Mouse (Mus musculus): ENCODE data around the gene Rabgap1l. TPM values are rescaled to one million over a fixed set of nuclear protein-coding genes. Genes with fewer than 3 reads are reported as not detected.
A peak's percentile ranks its signal among the peaks of the same experiment; 100 is the strongest.

Rabgap1l gene
- polyA plus RNA-seq, 1 experiment: 65.2 TPM

DNA sequence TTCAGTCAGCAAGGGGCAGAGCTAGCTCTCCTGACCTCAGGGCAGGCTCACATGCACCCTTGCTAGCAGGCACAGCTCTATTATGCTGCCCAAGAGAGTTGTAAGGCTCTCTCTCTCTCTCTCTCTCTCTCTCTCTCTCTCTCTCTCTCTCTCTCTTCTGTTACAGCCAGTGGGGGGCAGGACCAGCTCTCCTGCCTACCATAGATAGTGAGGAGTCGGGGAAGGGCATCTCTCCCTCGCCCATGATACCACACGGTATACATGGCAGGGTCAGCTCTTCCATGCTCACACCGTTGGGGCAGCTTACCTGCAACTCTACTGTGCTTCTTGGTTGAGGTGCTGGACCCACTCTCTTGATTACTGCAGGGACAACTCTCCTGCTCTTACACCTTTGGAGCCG is 21.2 kb upstream of the Rabgap1l start:
- H3K4me3 ChIP-seq (ENCODE audit: insufficient read depth, low read length): no peak overlapping the region
- H3K4me1 ChIP-seq (ENCODE audit: control insufficient read depth, insufficient read depth, low read length): no peaks in the 10 kb centered on the region
- TF ChIP-seq POLR2A (IDR thresholded peaks at IDR 0.05; ENCODE audit: extremely low read depth, insufficient read depth, low read length) (no peak), CTCF (IDR thresholded peaks at IDR 0.05; ENCODE audit: extremely low read depth, insufficient read depth, low read length) (no peak)
- H3K27ac ChIP-seq (ENCODE audit: insufficient read depth, low read length): no peak overlapping the region

DNA sequence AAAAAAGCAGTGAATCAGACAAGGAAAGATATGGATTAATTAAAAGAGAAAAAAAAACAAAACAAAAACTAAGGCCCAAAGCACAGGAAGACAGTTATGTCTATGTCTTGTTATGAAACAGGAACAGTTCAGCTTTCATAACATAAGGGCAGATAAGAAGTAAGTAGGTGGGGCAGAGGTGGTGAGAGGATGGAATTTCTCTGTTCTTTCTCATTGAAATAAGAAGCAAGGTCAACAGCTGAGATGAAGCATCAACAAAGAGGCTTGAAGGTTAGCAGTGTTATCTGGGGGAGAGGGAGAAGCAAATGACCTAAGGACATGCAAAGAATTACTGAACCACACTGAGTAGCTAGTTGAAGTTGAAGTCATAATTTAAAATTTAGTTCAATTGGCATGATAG is 19.4 kb upstream of the Rabgap1l start:
- no peak overlapping the region for H3K4me3 ChIP-seq (ENCODE audit: insufficient read depth, low read length)
- no peaks in the 10 kb centered on the region for H3K4me1 ChIP-seq (ENCODE audit: control insufficient read depth, insufficient read depth, low read length)
- no peak for TF ChIP-seq CTCF (IDR thresholded peaks at IDR 0.05; ENCODE audit: extremely low read depth, insufficient read depth, low read length)
- no peak for TF ChIP-seq POLR2A (IDR thresholded peaks at IDR 0.05; ENCODE audit: extremely low read depth, insufficient read depth, low read length)
- H3K27ac ChIP-seq (ENCODE audit: insufficient read depth, low read length): no peak overlapping the region

DNA sequence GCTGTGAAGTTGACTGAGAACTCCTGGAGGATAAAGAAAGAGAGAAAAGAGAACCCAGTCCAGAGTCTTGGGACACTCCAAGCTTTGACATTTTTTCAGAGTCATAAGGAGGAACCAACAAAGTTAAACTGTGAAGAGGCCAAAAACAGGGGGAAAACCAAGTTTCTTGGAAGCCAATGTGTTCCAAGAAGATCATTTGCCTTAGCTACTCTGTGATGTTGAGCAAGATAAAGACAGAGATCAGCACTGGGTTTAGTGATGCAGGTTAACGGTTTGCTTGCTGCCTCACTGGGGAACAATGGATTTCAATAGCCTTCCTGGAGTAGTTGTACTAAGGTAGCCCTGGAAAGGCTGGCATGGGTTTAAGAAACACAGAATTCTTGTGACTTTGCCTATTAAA is 18.9 kb upstream of the Rabgap1l start:
- Histone ChIP-seq H3K4me3 (ENCODE audit: insufficient read depth, low read length) (no peak overlapping the region), H3K4me1 (ENCODE audit: control insufficient read depth, insufficient read depth, low read length) (no peaks in the 10 kb centered on the region), H3K27ac (ENCODE audit: insufficient read depth, low read length) (no peak overlapping the region)
- no peak for TF ChIP-seq POLR2A (IDR thresholded peaks at IDR 0.05; ENCODE audit: extremely low read depth, insufficient read depth, low read length)
- no peak for TF ChIP-seq CTCF (IDR thresholded peaks at IDR 0.05; ENCODE audit: extremely low read depth, insufficient read depth, low read length)

DNA sequence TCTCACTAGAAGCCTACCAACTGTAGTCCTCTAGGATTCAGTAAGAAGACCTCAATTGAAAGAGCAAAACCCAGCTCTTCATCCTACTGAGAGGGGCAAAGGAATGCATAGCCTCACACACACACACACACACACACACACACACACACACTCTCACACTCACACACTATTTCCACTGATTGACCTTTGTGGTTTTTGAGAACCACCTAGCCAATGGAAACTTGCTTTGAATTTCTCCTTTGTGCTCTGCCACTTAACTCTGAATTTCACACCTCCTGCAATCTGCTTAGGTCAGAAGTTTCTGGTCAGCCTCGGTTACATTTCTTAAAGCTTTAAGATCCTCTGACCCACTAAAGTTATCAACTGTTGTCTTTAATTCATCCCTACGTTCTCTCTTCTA is 12.3 kb upstream of the Rabgap1l start:
- Histone ChIP-seq H3K4me1 (ENCODE audit: control insufficient read depth, insufficient read depth, low read length) (no peaks in the 10 kb centered on the region), H3K27ac (ENCODE audit: insufficient read depth, low read length) (no peak overlapping the region), H3K4me3 (ENCODE audit: insufficient read depth, low read length) (no peak overlapping the region)
- TF ChIP-seq POLR2A (IDR thresholded peaks at IDR 0.05; ENCODE audit: extremely low read depth, insufficient read depth, low read length) (no peak), CTCF (IDR thresholded peaks at IDR 0.05; ENCODE audit: extremely low read depth, insufficient read depth, low read length) (no peak)

DNA sequence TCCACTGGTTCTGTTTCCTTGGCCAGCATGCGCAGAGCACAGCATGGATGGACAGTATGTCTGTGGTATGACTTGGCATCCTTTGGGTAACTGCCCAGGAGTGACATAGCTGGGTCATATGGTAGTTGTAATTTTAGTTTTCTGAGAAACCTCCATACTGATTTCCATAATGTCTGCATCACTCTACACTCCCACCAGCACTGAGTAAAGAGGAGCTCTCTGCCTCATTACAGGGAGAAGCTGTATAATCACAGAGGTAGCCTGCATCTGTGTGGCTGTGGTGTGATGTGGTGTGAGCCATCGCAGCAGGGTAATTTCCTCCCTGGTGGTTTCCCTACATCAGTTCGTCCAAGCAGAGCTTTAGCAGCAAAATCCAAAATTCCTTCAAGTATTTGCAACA is 7.0 kb upstream of the Rabgap1l start:
- TF ChIP-seq CTCF (IDR thresholded peaks at IDR 0.05; ENCODE audit: extremely low read depth, insufficient read depth, low read length) (no peak), POLR2A (IDR thresholded peaks at IDR 0.05; ENCODE audit: extremely low read depth, insufficient read depth, low read length) (no peak)
- no peak overlapping the region for H3K27ac ChIP-seq (ENCODE audit: insufficient read depth, low read length)
- no peak overlapping the region for H3K4me3 ChIP-seq (ENCODE audit: insufficient read depth, low read length)
- H3K4me1 ChIP-seq (ENCODE audit: control insufficient read depth, insufficient read depth, low read length): no peaks in the 10 kb centered on the region

DNA sequence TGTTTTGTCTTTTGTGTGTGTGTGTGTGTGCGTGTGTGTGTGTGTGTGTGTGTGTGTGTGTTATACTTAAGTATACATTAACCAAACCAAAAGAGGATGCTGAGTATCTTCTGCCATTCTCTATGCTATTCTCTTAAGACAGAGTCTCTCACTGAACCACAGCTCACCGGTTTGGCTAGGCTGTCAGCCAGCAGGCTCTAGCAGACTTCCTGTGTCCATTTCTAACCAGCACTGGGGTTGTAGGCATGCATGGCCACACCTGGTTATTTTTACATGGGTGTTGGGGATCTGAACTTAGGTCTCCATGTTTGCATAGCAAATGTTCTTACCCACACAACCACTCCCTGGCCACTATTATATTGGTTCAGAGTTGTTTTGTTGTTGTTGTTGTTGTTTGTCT is 2.0 kb upstream of the Rabgap1l start:
- Histone ChIP-seq H3K4me3 (ENCODE audit: insufficient read depth, low read length) (no peak overlapping the region), H3K4me1 (ENCODE audit: control insufficient read depth, insufficient read depth, low read length) (no peaks in the 10 kb centered on the region), H3K27ac (ENCODE audit: insufficient read depth, low read length) (no peak overlapping the region)
- no peak for TF ChIP-seq CTCF (IDR thresholded peaks at IDR 0.05; ENCODE audit: extremely low read depth, insufficient read depth, low read length)
- no peak for TF ChIP-seq POLR2A (IDR thresholded peaks at IDR 0.05; ENCODE audit: extremely low read depth, insufficient read depth, low read length)

DNA sequence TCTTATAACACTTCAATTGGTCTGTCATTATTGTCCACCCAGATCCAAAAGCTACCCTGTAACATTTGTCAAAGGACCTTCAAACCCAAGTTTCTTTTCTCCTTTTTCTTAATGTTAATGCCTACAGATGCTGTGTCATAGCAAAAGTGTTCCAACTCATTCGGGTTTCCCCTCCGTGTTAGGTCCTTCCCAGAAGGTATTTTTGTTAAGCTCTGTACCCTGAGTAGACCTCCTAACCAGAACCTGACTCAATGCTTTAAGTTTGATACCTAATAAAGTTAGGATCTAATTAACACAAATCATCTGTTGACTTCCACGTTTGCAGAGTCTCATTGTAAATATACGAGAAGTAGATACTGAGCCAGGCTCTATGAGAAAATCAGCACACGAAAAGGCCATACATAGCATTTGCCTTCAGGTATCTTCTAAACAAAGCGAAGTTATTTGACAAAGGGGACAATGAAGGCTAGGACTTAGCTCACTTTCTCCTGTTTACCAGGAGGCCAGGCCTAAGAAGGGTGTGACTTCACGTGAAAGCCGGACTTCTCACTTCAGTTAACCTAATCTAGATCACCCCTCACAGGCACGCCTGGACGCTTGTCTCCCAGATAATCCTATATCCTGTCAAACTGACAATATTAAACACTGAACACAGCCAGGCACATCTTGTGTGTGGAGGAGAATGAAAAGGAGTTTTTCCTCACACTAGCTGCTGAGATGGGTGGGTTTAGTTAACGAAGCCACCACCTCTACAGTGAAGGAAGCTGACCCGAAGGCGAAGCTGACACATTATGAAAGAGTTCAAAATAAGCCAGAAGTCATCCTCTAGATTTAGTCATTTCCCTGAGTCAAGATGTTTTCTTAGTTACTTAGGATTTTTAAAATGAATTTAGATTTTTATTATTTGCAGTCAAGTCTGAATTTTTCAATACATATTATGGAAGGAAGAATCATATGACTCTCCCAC is 1.1 kb upstream of the Rabgap1l start:
- no peak overlapping the region for H3K27ac ChIP-seq (ENCODE audit: insufficient read depth, low read length)
- no peak overlapping the region for H3K4me3 ChIP-seq (ENCODE audit: insufficient read depth, low read length)
- TF ChIP-seq CTCF (IDR thresholded peaks at IDR 0.05; ENCODE audit: extremely low read depth, insufficient read depth, low read length) (no peak), POLR2A (IDR thresholded peaks at IDR 0.05; ENCODE audit: extremely low read depth, insufficient read depth, low read length) (no peak)
- no peaks in the 10 kb centered on the region for H3K4me1 ChIP-seq (ENCODE audit: control insufficient read depth, insufficient read depth, low read length)

DNA sequence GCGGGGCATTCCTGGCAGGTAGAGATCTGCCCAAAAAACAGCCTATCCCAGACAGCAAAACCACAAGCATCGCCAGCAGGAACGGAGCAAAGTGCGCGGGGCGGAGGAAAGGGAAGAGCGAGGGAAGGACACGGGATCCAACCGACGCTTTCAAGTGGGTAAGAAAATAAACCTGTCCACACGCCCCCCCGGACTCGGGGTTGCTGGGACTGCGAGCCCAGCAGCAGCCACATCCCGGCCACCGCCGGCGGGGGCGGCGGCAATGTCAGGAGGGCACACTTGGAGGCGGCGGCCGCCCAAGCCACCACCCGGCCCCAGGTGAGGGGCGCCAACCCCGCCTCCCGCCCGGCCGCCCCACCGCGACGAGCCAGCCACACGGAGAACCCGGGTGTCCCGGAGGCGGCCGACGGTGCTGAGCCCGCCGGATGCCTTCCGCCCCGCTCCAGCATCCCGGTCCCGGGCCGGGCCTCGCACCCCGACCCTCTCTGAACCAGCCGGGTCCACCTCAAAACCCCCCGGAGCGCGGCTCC is 790 bp downstream of the Rabgap1l start:
- H3K4me3 ChIP-seq (ENCODE audit: insufficient read depth, low read length): peak overlapping the region; percentile 67
- H3K4me1 ChIP-seq (ENCODE audit: control insufficient read depth, insufficient read depth, low read length): no peaks in the 10 kb centered on the region
- TF ChIP-seq CTCF (IDR thresholded peaks at IDR 0.05; ENCODE audit: extremely low read depth, insufficient read depth, low read length) (no peak), POLR2A (IDR thresholded peaks at IDR 0.05; ENCODE audit: extremely low read depth, insufficient read depth, low read length) (no peak)
- H3K27ac ChIP-seq (ENCODE audit: insufficient read depth, low read length): peak overlapping the region; percentile 68; the same call in 1 of the 2 replicates

DNA sequence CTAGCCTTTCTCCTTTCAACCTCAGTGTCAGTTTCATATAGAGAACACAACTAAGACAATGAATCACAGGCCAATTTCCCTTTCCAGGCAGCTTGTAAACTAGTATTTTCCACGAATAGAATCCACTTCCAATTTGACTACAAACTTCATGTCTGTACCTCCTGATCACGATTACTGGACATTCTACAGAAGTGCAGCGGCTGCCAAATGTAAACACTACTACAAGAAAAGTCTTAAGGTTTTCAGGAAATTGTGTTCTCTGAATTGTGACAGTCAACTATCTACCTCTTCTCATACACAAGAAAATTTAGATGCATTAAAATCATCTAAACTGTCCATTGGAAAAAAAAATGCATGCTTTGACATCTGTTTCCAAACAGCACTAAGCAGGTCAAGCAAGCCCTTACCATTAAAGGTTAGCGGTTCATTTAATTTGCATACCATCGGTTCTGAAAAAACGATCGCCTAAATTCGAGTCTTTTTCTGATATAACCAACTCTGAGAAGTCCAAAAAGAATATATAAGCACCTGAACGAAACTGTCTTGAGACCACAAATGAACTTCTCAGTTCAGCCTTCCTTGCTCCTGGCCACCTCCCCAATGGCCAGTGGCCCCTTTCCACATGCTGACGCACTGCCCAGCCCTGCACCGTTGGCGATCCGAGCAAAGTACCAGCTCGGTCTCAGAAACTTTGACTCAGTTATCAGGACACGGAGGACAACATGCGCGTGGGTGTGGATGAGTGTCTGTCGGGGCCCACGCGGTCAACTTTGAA is 1.4 kb downstream of the Rabgap1l start:
- Histone ChIP-seq H3K4me1 (ENCODE audit: control insufficient read depth, insufficient read depth, low read length) (no peaks in the 10 kb centered on the region), H3K4me3 (ENCODE audit: insufficient read depth, low read length) (peak overlapping the region; percentile 67), H3K27ac (ENCODE audit: insufficient read depth, low read length) (no peak overlapping the region)
- TF ChIP-seq CTCF (IDR thresholded peaks at IDR 0.05; ENCODE audit: extremely low read depth, insufficient read depth, low read length): no peak
- no peak for TF ChIP-seq POLR2A (IDR thresholded peaks at IDR 0.05; ENCODE audit: extremely low read depth, insufficient read depth, low read length)

Measured in cortical plate, adult 2 months (tissue).